15 mouse cellular contexts compared by ENCODE assay signal in the genomic region with DNA sequence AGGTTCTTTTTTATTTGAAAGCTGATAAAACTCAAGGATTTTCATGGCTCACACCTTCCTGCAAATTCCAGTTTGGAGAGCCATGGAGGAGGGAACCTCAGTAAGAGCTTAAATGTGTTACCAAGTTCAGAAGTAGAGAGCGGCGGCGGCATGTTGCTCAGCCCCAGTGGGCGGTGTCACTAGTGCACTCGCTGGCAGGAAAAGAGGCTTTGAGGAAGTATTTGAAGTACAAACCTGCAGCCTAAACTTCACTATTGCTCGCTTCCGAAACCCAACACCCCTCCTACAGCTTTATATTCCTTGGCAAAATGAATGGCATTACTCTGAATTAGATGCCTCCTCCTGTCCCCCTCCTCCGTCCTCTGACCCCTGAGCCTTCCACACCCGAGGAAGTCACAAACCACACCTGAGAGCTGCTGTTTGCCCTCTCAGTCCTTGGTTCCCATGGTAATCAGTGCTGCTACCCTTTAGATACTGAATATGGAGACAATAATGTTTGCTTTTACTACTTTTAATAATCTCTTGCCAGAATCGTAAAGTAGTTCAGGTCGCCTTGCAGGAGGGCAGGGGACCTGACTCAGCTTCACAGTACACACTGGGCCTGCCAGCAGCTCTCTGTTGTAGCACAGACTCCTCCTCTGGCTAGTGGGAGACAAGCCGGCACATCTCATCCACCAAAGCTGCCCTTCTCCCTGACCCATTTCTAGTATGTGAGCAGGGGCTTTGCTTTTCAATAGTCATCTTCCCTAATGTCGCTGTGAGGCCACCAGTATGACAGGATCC.
DNase-seq lines count a peak whose midpoint lies in the region; ATAC-seq lines count a peak whose summit lies in the region.
"Had no signal": no experiment of that assay in that cellular context is flagged by ENCODE, and none has a peak within 500 bp of the region (broad histone marks: within the 10 kb centered on the region; RNA-seq: fewer than 3 reads in every experiment).

No protein-coding gene starts in this region.

- peak; percentile 25 for DNase-seq in thymus, postnatal 25 days
- no peak for DNase-seq in thymus, postnatal 0 days (ENCODE audit: low spot score)
- peak; percentile 38 for DNase-seq in lung, postnatal 25 days (ENCODE audit: low spot score)
- DNase-seq in midbrain, embryonic 11.5 days (ENCODE audit: low spot score, missing footprints), result no peak
- DNase-seq in left cerebral cortex, postnatal 4 days, result no peak
- no peak for DNase-seq in adrenal gland, postnatal 10 days
- DNase-seq: cerebellum, postnatal 25 days; gastrocnemius, postnatal 10 days; heart, postnatal 36 days; kidney, postnatal 14 days had no signal

- H3K4me2 ChIP-seq in midbrain, embryonic 11.5 days, result no peak overlapping the region
- H3K4me2 ChIP-seq: heart, embryonic 11.5 days; liver, embryonic 11.5 days; neural tube, embryonic 13.5 days had no signal

- no peaks in the 10 kb centered on the region; the same call in 1 of the 2 replicates for H3K4me1 ChIP-seq in midbrain, embryonic 11.5 days (ENCODE audit: control insufficient read depth, insufficient read depth, low read length)

- H3K36me3 ChIP-seq in midbrain, embryonic 11.5 days (ENCODE audit: control insufficient read depth, insufficient read depth, low read length), result peaks cover 15% of the 10 kb centered on the region

- H3K4me3 ChIP-seq in midbrain, embryonic 11.5 days (ENCODE audit: low read depth, low read length), result no peak overlapping the region
- H3K4me3 ChIP-seq: neural tube, embryonic 13.5 days had no signal

- H3K9ac ChIP-seq in midbrain, embryonic 11.5 days (ENCODE audit: low read length), result no peak overlapping the region
- H3K9ac ChIP-seq: neural tube, embryonic 13.5 days had no signal

- no peaks in the 10 kb centered on the region for H3K9me3 ChIP-seq in midbrain, embryonic 11.5 days (ENCODE audit: control insufficient read depth, low read length)
- H3K9me3 ChIP-seq: neural tube, embryonic 13.5 days had no signal

- no peak overlapping the region for H3K27ac ChIP-seq in midbrain, embryonic 11.5 days (ENCODE audit: low read depth, low read length)
- H3K27ac ChIP-seq: neural tube, embryonic 13.5 days had no signal

- peak; percentile 71 for ATAC-seq in granulocyte monocyte progenitor cell, adult 5-6 weeks (replicated peaks; ENCODE audit: poor library complexity, severe bottlenecking)
- no peak for ATAC-seq in midbrain, embryonic 11.5 days (ENCODE audit: low FRiP score)
- ATAC-seq: forebrain, embryonic 16.5 days had no signal

- WGBS in midbrain, embryonic 11.5 days, result 86% methylated on average over 13 of the region's 13 CpGs

- no peaks in the 10 kb centered on the region for H3K27me3 ChIP-seq in midbrain, embryonic 11.5 days (ENCODE audit: control insufficient read depth, insufficient read depth, low read length)
- H3K27me3 ChIP-seq: neural tube, embryonic 13.5 days had no signal

- intact Hi-C loops in left cerebral cortex, postnatal 4 days (cut with DNase I), result no loop called here

Comparison
In these comparisons a context has a peak if more than half of its experiments do, and no peak if none do; other contexts are left out.
1. DNase-seq: peak in thymus, postnatal 25 days (single experiment) and lung, postnatal 25 days (single experiment); none in thymus, postnatal 0 days (single experiment), midbrain, embryonic 11.5 days (single experiment), left cerebral cortex, postnatal 4 days (single experiment) and adrenal gland, postnatal 10 days (single experiment).